Mouse (Mus musculus) myocyte (in vitro differentiated cells): ENCODE results near the gene Plod1. TPM values are rescaled to one million over a fixed set of nuclear protein-coding genes. Genes with fewer than 3 reads are reported as not detected.

ENCODE experiments used
- H3K27me3 ChIP-seq: one replicate; pipeline ENCODE4 v1.6.1; 2011; ENCODE audit not compliant: control insufficient read depth, insufficient read depth, insufficient read length
- H3K36me3 ChIP-seq: one replicate; pipeline ENCODE4 v1.6.1; 2011; ENCODE audit not compliant: control insufficient read depth, insufficient read depth
- H3K4me2 ChIP-seq: one replicate; pipeline ENCODE4 v1.6.1; 2011; ENCODE audit warnings: low read depth, control low read depth
- H3K4me3 ChIP-seq: one replicate; pipeline ENCODE4 v1.5.1; 2011; ENCODE audit warnings: mild to moderate bottlenecking, control low read depth, moderate library complexity
- H3K79me2 ChIP-seq: one replicate; pipeline ENCODE4 v1.6.1; 2011; ENCODE audit not compliant: control insufficient read depth, insufficient read depth
- H3ac ChIP-seq: one replicate; pipeline ENCODE4 v1.6.1; 2011; ENCODE audit not compliant: control insufficient read depth, insufficient read length
- CEBPB ChIP-seq: IDR thresholded peaks from 2 replicates; pipeline ENCODE4 v1.6.1; 2011; ENCODE audit warnings: mild to moderate bottlenecking, moderate library complexity; ENCODE audit not compliant: poor library complexity, insufficient read depth, severe bottlenecking
- E2F4 ChIP-seq: IDR thresholded peaks from one replicate; pipeline ENCODE4 v1.6.1; 2011; ENCODE audit warnings: mild to moderate bottlenecking, control low read depth, moderate library complexity; ENCODE audit not compliant: insufficient read depth
- MAX ChIP-seq: IDR thresholded peaks from one replicate; pipeline ENCODE4 v1.6.1; 2011; ENCODE audit warnings: low read depth, mild to moderate bottlenecking, control low read depth
- MYOD1 ChIP-seq, 3 experiments: IDR thresholded peaks; one replicate each; pipeline ENCODE4 v1.6.1; 2011; ENCODE audit warnings: control low read depth in 2 of 3, low read depth in 2 of 3, mild to moderate bottlenecking in 2 of 3, moderate library complexity in 1 of 3; ENCODE audit not compliant: insufficient read length in 2 of 3, control insufficient read depth in 1 of 3
- MYOG ChIP-seq, 3 experiments: IDR thresholded peaks; one replicate each; pipeline ENCODE4 v1.6.1; 2011; ENCODE audit warnings: control low read depth in 2 of 3, low read depth in 2 of 3, mild to moderate bottlenecking in 2 of 3; ENCODE audit not compliant: insufficient read length in 2 of 3, control insufficient read depth in 1 of 3, insufficient read depth in 1 of 3
- POLR2A ChIP-seq: IDR thresholded peaks from one replicate; pipeline ENCODE4 v1.6.1; 2011; ENCODE audit warnings: low read depth, mild to moderate bottlenecking, control low read depth, moderate library complexity; ENCODE audit not compliant: insufficient read length
- POLR2AphosphoS2 ChIP-seq: IDR thresholded peaks from one replicate; pipeline ENCODE4 v1.6.1; 2011; ENCODE audit warnings: low read depth, control low read depth; ENCODE audit not compliant: insufficient read length
- REST ChIP-seq: IDR thresholded peaks from one replicate; pipeline ENCODE4 v1.6.1; 2011; ENCODE audit warnings: mild to moderate bottlenecking, control low read depth, moderate library complexity; ENCODE audit not compliant: insufficient read depth, insufficient read length
- SRF ChIP-seq: IDR thresholded peaks from one replicate; pipeline ENCODE4 v1.6.1; 2011; ENCODE audit warnings: low read depth; ENCODE audit not compliant: control insufficient read depth, insufficient read length
- TCF12 ChIP-seq: IDR thresholded peaks from one replicate; pipeline ENCODE4 v1.6.1; 2011; ENCODE audit warnings: mild to moderate bottlenecking, control low read depth; ENCODE audit not compliant: poor library complexity, insufficient read depth, severe bottlenecking
- TCF3 ChIP-seq: IDR thresholded peaks from one replicate; pipeline ENCODE4 v1.6.1; 2011; ENCODE audit warnings: low read depth, control low read depth; ENCODE audit not compliant: insufficient read length
- USF1 ChIP-seq: IDR thresholded peaks from one replicate; pipeline ENCODE4 v1.6.1; 2011; ENCODE audit warnings: low read depth, mild to moderate bottlenecking, control low read depth, moderate library complexity
- polyA plus RNA-seq: library from polyadenylated mRNA; unstranded; fragments of >200 nt; fragmentation: generic; extraction: Trizol; gene quantifications from one replicate; pipeline ENCODE4 v1.2.1, GENCODE M21; 2012; ENCODE audit warnings: missing spikeins

Plod1 gene
- polyA plus RNA-seq, 1 experiment, result 77.2 TPM

- TF ChIP-seq MYOG (IDR thresholded peaks at IDR 0.05; ENCODE audit: control insufficient read depth in 1 of 3, insufficient read depth in 1 of 3, insufficient read length in 2 of 3, low read depth in 2 of 3), result no peak
- no peak for TF ChIP-seq CEBPB
- TF ChIP-seq POLR2AphosphoS2, result no peak
- TF ChIP-seq POLR2A, result no peak
- no peak for TF ChIP-seq TCF12
- H3K4me3 ChIP-seq, result no peak overlapping the region
- peaks cover 22% of the 10 kb centered on the region for H3K79me2 ChIP-seq
- H3K27me3 ChIP-seq, result no peaks in the 10 kb centered on the region
- H3K4me2 ChIP-seq, result peak overlapping the region; percentile 90
- H3K36me3 ChIP-seq, result peaks cover 6% of the 10 kb centered on the region
- no peak overlapping the region for H3ac ChIP-seq
Measured at GRCm38 (mm10) chr4:147943005-147943404, 6.4 kb upstream of the Plod1 start.

DNA sequence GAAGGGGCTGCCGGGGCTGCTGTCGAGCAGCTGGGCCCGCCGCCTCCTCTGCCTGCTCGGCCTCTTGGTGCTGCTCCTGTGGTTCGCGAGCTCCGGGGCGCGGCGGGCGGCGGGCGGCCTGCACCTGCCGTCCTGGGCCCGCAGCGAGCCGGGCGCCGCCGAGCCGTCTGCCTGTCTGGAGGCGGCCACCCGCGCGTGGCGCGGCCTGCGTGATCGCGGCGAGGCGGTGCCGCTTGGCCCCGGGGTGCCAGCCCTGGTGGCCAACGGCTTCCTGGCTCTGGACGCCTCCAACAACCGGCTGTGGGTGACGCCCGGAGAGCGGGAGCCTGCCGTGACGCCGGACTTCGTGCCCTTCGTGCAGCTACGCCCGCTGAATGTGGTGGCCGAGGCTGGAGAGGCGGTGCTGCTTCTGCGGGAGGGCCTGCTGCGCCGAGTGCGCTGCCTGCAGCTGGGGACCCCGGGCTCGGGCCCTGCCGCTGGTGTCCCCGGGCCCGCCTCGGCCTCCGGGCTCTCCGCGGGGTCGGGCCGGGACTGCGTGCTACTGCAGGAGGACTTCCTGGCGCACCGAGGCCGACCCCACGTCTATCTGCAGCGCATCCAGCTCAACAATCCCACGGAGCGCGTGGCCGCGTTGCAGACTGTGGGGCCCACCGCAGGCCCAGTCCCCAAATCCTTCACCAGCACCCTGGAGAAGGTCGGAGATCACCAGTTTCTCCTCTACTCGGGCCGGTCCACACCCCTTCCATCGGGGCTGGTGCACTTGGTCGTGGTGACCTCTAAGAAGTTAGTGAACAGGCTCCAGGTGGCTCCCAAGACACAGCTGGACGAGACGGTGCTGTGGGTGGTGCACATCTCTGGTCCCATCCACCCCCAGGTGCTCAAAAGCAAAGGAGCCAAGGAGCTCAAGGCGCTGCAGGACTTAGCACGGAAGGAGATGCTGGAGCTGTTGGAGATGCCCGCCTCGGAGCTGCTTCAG is 4.8 kb upstream of the Plod1 start:
- peaks cover 6% of the 10 kb centered on the region for H3K36me3 ChIP-seq
- peaks cover 22% of the 10 kb centered on the region for H3K79me2 ChIP-seq
- peak; percentile 17 for TF ChIP-seq POLR2A
- no peak for TF ChIP-seq MAX
- TF ChIP-seq CEBPB, result no peak
- TF ChIP-seq MYOD1 (IDR thresholded peaks at IDR 0.05; ENCODE audit: control insufficient read depth in 1 of 3, insufficient read length in 2 of 3, low read depth in 2 of 3), result peak in 2 of 3 experiments; percentile 1 to 4
- no peak for TF ChIP-seq REST
- H3K4me3 ChIP-seq, result peak overlapping the region; percentile 31
- H3K4me2 ChIP-seq, result peak overlapping the region; percentile 90
- H3K27me3 ChIP-seq, result no peaks in the 10 kb centered on the region
- H3ac ChIP-seq, result peak overlapping the region; percentile 99

GRCm38 (mm10) chr4:147940576-147941044 is 4.0 kb upstream of the Plod1 start, which contains the start of gene 2510039O18Rik:
TSS of gene 2510039O18Rik (plus strand) at chr4:147940895.
- H3K4me3 ChIP-seq, result peak within 1 kb of the TSS; percentile 31
- H3K36me3 ChIP-seq, result peaks cover 4% of the 10 kb centered on the region
- peak within 1 kb of the TSS; percentile 99 for H3K4me2 ChIP-seq
- peak within 1 kb of the TSS; percentile 99 for H3ac ChIP-seq
- peak; percentile 77 for TF ChIP-seq POLR2A
- TF ChIP-seq TCF3, result no peak
- TF ChIP-seq MYOG (IDR thresholded peaks at IDR 0.05; ENCODE audit: control insufficient read depth in 1 of 3, insufficient read depth in 1 of 3, insufficient read length in 2 of 3, low read depth in 2 of 3), result no peak
- TF ChIP-seq POLR2AphosphoS2, result peak; percentile 73
- TF ChIP-seq E2F4, result no peak
- no peak for TF ChIP-seq MAX
- no peaks in the 10 kb centered on the region for H3K27me3 ChIP-seq
- peaks cover 27% of the 10 kb centered on the region for H3K79me2 ChIP-seq

DNA sequence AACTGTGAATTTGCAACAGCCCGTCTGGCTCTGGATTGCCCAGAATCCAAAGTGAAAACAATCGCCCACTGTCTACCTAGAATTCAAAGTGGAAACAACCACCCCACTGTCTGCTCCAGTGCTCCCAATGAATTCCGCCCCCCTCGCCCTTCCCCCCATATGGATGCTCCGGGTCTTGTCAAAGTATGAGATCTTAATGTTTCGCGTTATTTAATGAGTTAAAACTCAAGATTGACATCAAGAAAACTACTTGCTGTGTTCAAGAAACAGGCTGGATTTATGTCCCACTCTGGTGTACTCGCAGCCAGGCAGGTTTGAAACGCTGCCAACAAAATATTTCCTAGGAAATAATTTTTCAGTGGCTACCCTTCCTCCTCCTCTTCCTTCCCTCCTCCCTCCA is 3.5 kb upstream of the Plod1 start:
- H3K27me3 ChIP-seq, result no peaks in the 10 kb centered on the region
- no peak for TF ChIP-seq USF1
- no peak for TF ChIP-seq MYOG (IDR thresholded peaks at IDR 0.05; ENCODE audit: control insufficient read depth in 1 of 3, insufficient read depth in 1 of 3, insufficient read length in 2 of 3, low read depth in 2 of 3)
- no peak for TF ChIP-seq POLR2AphosphoS2
- TF ChIP-seq CEBPB, result no peak
- no peak for TF ChIP-seq TCF12
- TF ChIP-seq POLR2A, result no peak
- TF ChIP-seq TCF3, result no peak
- TF ChIP-seq SRF, result no peak
- TF ChIP-seq E2F4, result no peak
- no peak for TF ChIP-seq MAX
- TF ChIP-seq MYOD1 (IDR thresholded peaks at IDR 0.05; ENCODE audit: control insufficient read depth in 1 of 3, insufficient read length in 2 of 3, low read depth in 2 of 3), result no peak
- no peak for TF ChIP-seq REST
- H3K4me2 ChIP-seq, result peak overlapping the region; percentile 99
- peaks cover 32% of the 10 kb centered on the region for H3K79me2 ChIP-seq
- H3K36me3 ChIP-seq, result no peaks in the 10 kb centered on the region
- peak overlapping the region; percentile 31 for H3K4me3 ChIP-seq
- H3ac ChIP-seq, result peak overlapping the region; percentile 99
